Comparison of ENCODE assay signal across 23 mouse cellular contexts in the genomic region with DNA sequence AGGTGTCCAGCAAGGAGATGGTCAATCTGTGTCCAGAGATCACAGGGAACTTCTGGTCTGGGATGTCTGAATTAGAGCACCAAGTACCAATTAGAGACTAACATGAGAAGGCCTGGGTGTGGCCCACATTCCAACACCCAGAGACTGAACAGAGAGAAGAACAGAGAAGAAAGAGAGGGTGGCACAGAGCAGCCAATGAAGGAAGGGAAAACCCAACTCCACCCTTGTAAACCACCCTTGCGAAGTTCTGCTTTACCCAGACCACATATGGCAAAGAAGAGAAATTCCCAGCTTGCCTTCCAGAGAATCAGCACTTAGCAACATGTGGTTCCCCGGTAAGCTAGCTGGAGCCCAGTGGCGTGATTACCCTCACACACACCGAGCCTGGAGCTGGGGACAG.
A peak's percentile ranks its signal among the peaks of the same experiment; 100 is the strongest.
DNase-seq lines count a peak whose midpoint lies in the region; ATAC-seq lines count a peak whose summit lies in the region.
"Had no signal": no experiment of that assay in that cellular context is flagged by ENCODE, and none has a peak within 500 bp of the region (broad histone marks: within the 10 kb centered on the region; RNA-seq: fewer than 3 reads in every experiment).

No protein-coding gene starts in this region.

- whole genome bisulfite sequencing in embryonic facial prominence, embryonic 14.5 days: 91% methylated on average over 4 of the region's 4 CpGs
- WGBS in embryonic facial prominence, embryonic 10.5 days: 85% methylated on average over 4 of the region's 4 CpGs
- 94% methylated on average over 4 of the region's 4 CpGs for WGBS in midbrain, embryonic 13.5 days

- peak; percentile 14 for DNase-seq in embryonic facial prominence, embryonic 14.5 days (ENCODE audit: low spot score)
- DNase-seq in embryonic facial prominence, embryonic 10.5 days (ENCODE audit: low spot score): no peak
- peak; percentile 11 for DNase-seq in lung, postnatal 36 days
- no peak for DNase-seq in lung, postnatal 10 days
- DNase-seq: adrenal gland, adult 8-10 months; adrenal gland, postnatal 25 days; cerebellum, adult 18-20 months; cerebellum, adult 9-10 months; cerebellum, postnatal 14 days; gastrocnemius, postnatal 25 days; heart, postnatal 10 days had no signal

- no peaks in the 10 kb centered on the region for H3K9me3 ChIP-seq in embryonic facial prominence, embryonic 14.5 days (ENCODE audit: control insufficient read depth, low read length)
- no peaks in the 10 kb centered on the region for H3K9me3 ChIP-seq in embryonic facial prominence, embryonic 10.5 days
- H3K9me3 ChIP-seq in midbrain, embryonic 13.5 days: no peaks in the 10 kb centered on the region
- H3K9me3 ChIP-seq: embryonic facial prominence, embryonic 13.5 days; forebrain, embryonic 10.5 days; forebrain, embryonic 13.5 days; heart, embryonic 12.5 days; heart, embryonic 15.5 days; hindbrain, embryonic 12.5 days; hindbrain, embryonic 15.5 days had no signal

- no peak overlapping the region for H3K4me2 ChIP-seq in embryonic facial prominence, embryonic 14.5 days (ENCODE audit: low read depth, low read length)
- no peak overlapping the region for H3K4me2 ChIP-seq in midbrain, embryonic 13.5 days (replicated peaks)
- H3K4me2 ChIP-seq: embryonic facial prominence, embryonic 13.5 days; forebrain, embryonic 13.5 days; heart, embryonic 12.5 days; heart, embryonic 15.5 days; hindbrain, embryonic 12.5 days; hindbrain, embryonic 15.5 days had no signal

- H3K9ac ChIP-seq in embryonic facial prominence, embryonic 14.5 days (ENCODE audit: low read depth, low read length): no peak overlapping the region
- no peak overlapping the region for H3K9ac ChIP-seq in midbrain, embryonic 13.5 days (replicated peaks)
- H3K9ac ChIP-seq: embryonic facial prominence, embryonic 13.5 days; forebrain, embryonic 13.5 days; heart, embryonic 12.5 days; heart, embryonic 15.5 days; hindbrain, embryonic 12.5 days; hindbrain, embryonic 15.5 days had no signal

- no peaks in the 10 kb centered on the region for H3K36me3 ChIP-seq in embryonic facial prominence, embryonic 14.5 days (ENCODE audit: control insufficient read depth, insufficient read depth, low read length)
- H3K36me3 ChIP-seq in embryonic facial prominence, embryonic 10.5 days (replicated peaks): no peaks in the 10 kb centered on the region
- H3K36me3 ChIP-seq in midbrain, embryonic 13.5 days: peaks cover 31% of the 10 kb centered on the region
- H3K36me3 ChIP-seq: embryonic facial prominence, embryonic 13.5 days; forebrain, embryonic 10.5 days; heart, embryonic 12.5 days; heart, embryonic 15.5 days had no signal

- H3K27me3 ChIP-seq in embryonic facial prominence, embryonic 14.5 days (replicated peaks; ENCODE audit: control insufficient read depth, insufficient read depth, low read length): no peaks in the 10 kb centered on the region
- H3K27me3 ChIP-seq in embryonic facial prominence, embryonic 10.5 days (replicated peaks; ENCODE audit: low read depth, poor library complexity, severe bottlenecking): no peaks in the 10 kb centered on the region
- H3K27me3 ChIP-seq in midbrain, embryonic 13.5 days: no peaks in the 10 kb centered on the region
- H3K27me3 ChIP-seq: embryonic facial prominence, embryonic 13.5 days; forebrain, embryonic 13.5 days; heart, embryonic 12.5 days; heart, embryonic 15.5 days; hindbrain, embryonic 12.5 days; hindbrain, embryonic 15.5 days had no signal

- no peak overlapping the region for H3K27ac ChIP-seq in embryonic facial prominence, embryonic 14.5 days (replicated peaks; ENCODE audit: low read depth, low read length)
- no peak overlapping the region for H3K27ac ChIP-seq in embryonic facial prominence, embryonic 10.5 days (replicated peaks)
- no peak overlapping the region for H3K27ac ChIP-seq in midbrain, embryonic 13.5 days
- H3K27ac ChIP-seq: embryonic facial prominence, embryonic 13.5 days; forebrain, embryonic 10.5 days; forebrain, embryonic 13.5 days; heart, embryonic 15.5 days; hindbrain, embryonic 12.5 days; hindbrain, embryonic 15.5 days had no signal

- H3K4me1 ChIP-seq in embryonic facial prominence, embryonic 14.5 days (ENCODE audit: control insufficient read depth, insufficient read depth, low read length): no peaks in the 10 kb centered on the region
- no peaks in the 10 kb centered on the region for H3K4me1 ChIP-seq in embryonic facial prominence, embryonic 10.5 days
- peaks cover 10% of the 10 kb centered on the region for H3K4me1 ChIP-seq in midbrain, embryonic 13.5 days (replicated peaks)
- H3K4me1 ChIP-seq: embryonic facial prominence, embryonic 13.5 days; forebrain, embryonic 13.5 days; heart, embryonic 12.5 days; hindbrain, embryonic 15.5 days had no signal

- no peak for ATAC-seq in embryonic facial prominence, embryonic 14.5 days (ENCODE audit: low read depth)
- ATAC-seq in megakaryocyte progenitor cell, adult 5-6 weeks (replicated peaks; ENCODE audit: poor library complexity): 0 out of 2 replicates have a peak, but pooled peaks have one; percentile 33
- ATAC-seq in frontal cortex, adult (ENCODE audit: low TSS enrichment): no peak
- ATAC-seq in midbrain, embryonic 13.5 days: no peak
- ATAC-seq: activated CD4-positive, CD25-positive, alpha-beta regulatory T cell, adult 4 months; forebrain, embryonic 13.5 days; forebrain, embryonic 16.5 days had no signal

- no peak overlapping the region for H3K4me3 ChIP-seq in embryonic facial prominence, embryonic 14.5 days (ENCODE audit: low read depth, low read length)
- H3K4me3 ChIP-seq in embryonic facial prominence, embryonic 10.5 days: no peak overlapping the region
- H3K4me3 ChIP-seq in midbrain, embryonic 13.5 days (replicated peaks): no peak overlapping the region
- H3K4me3 ChIP-seq: embryonic facial prominence, embryonic 13.5 days; forebrain, embryonic 10.5 days; forebrain, embryonic 13.5 days; heart, embryonic 12.5 days; heart, embryonic 15.5 days; hindbrain, embryonic 12.5 days; hindbrain, embryonic 15.5 days had no signal

Comparison
In these comparisons a context has a peak if more than half of its experiments do, and no peak if none do; other contexts are left out.
1. DNase-seq: peak in embryonic facial prominence, embryonic 14.5 days (single experiment) and lung, postnatal 36 days (single experiment); none in embryonic facial prominence, embryonic 10.5 days (single experiment) and lung, postnatal 10 days (single experiment).